Mouse (Mus musculus) 3134 (cell line): ENCODE results near the gene Prkd2.

ENCODE experiments used
- DNase-seq: peaks from one replicate; pipeline ENCODE4 v3.0.0-alpha.2; 2011; ENCODE audit warnings: low spot score; ENCODE audit not compliant: insufficient read length; ENCODE audit errors: extremely low read depth

The Prkd2 gene

GRCm38 (mm10) chr7:16825785-16826184 is 16.9 kb upstream of the Prkd2 start:
- DNase-seq: no peak

GRCm38 (mm10) chr7:16826571-16826970 is 16.1 kb upstream of the Prkd2 start:
- no peak for DNase-seq

GRCm38 (mm10) chr7:16827274-16827673 is 15.4 kb upstream of the Prkd2 start:
- no peak for DNase-seq

GRCm38 (mm10) chr7:16830449-16830848 is 12.3 kb upstream of the Prkd2 start:
- no peak for DNase-seq

GRCm38 (mm10) chr7:16837916-16838803 is 4.5 kb upstream of the Prkd2 start:
- DNase-seq: no peak

- DNase-seq: no peak
Observed at GRCm38 (mm10) chr7:16838804-16839426, 3.8 kb upstream of the Prkd2 start.

GRCm38 (mm10) chr7:16839427-16840108 is 3.1 kb upstream of the Prkd2 start:
- DNase-seq: no peak

- DNase-seq: no peak
Observed at GRCm38 (mm10) chr7:16840109-16840491, 2.6 kb upstream of the Prkd2 start.

GRCm38 (mm10) chr7:16841078-16841477 is 1.6 kb upstream of the Prkd2 start:
- no peak for DNase-seq

GRCm38 (mm10) chr7:16841561-16842560 is 841 bp upstream of the Prkd2 start:
- DNase-seq: no peak

GRCm38 (mm10) chr7:16843441-16844171 is 904 bp downstream of the Prkd2 start:
- DNase-seq: peak; percentile 35

- no peak for DNase-seq
Observed at GRCm38 (mm10) chr7:16844696-16845071, 2.0 kb downstream of the Prkd2 start.

- no peak for DNase-seq
Observed at GRCm38 (mm10) chr7:16845072-16845819, 2.5 kb downstream of the Prkd2 start.

- no peak for DNase-seq
Observed at GRCm38 (mm10) chr7:16845820-16846167, 3.1 kb downstream of the Prkd2 start.

GRCm38 (mm10) chr7:16846775-16847174 is 4.1 kb downstream of the Prkd2 start:
- no peak for DNase-seq

- DNase-seq: no peak
Observed at GRCm38 (mm10) chr7:16847507-16847906, 4.8 kb downstream of the Prkd2 start.

- DNase-seq: no peak
Observed at GRCm38 (mm10) chr7:16848579-16848978, 5.9 kb downstream of the Prkd2 start.

GRCm38 (mm10) chr7:16851636-16852035 is 8.9 kb downstream of the Prkd2 start:
- DNase-seq: no peak

- no peak for DNase-seq
Observed at GRCm38 (mm10) chr7:16853302-16853831, 10.7 kb downstream of the Prkd2 start.
